8 mouse cellular contexts compared by ENCODE assay signal in genomic region chr4:62274841-62275536, GRCm38 (mm10). TPM values are rescaled to one million over a fixed set of nuclear protein-coding genes. Genes with fewer than 3 reads are reported as not detected.
DNase-seq lines count a peak whose midpoint lies in the region; ATAC-seq lines count a peak whose summit lies in the region.
"Had no signal": no experiment of that assay in that cellular context is flagged by ENCODE, and none has a peak within 500 bp of the region (broad histone marks: within the 10 kb centered on the region; RNA-seq: fewer than 3 reads in every experiment).

No protein-coding gene starts in this region.

- WGBS in limb, embryonic 15.5 days = 58% methylated on average over 12 of the region's 12 CpGs
- 63% methylated on average over 12 of the region's 12 CpGs for WGBS in limb, embryonic 10.5 days
- 16% methylated on average over 12 of the region's 12 CpGs for WGBS in embryonic facial prominence, embryonic 12.5 days
- WGBS in stomach, embryonic 14.5 days = 45% methylated on average over 12 of the region's 12 CpGs

- H3K9me3 ChIP-seq in limb, embryonic 15.5 days = no peaks in the 10 kb centered on the region
- H3K9me3 ChIP-seq in limb, embryonic 10.5 days (replicated peaks) = no peaks in the 10 kb centered on the region
- H3K9me3 ChIP-seq in embryonic facial prominence, embryonic 12.5 days = no peaks in the 10 kb centered on the region
- H3K9me3 ChIP-seq in stomach, embryonic 14.5 days (ENCODE audit: control insufficient read depth, low read depth, low read length) = no peaks in the 10 kb centered on the region

- H3K27ac ChIP-seq in limb, embryonic 15.5 days = 0 out of 2 replicates have a peak overlapping the region, but pooled peaks have one; percentile 27
- no peak overlapping the region for H3K27ac ChIP-seq in limb, embryonic 10.5 days
- no peak overlapping the region for H3K27ac ChIP-seq in embryonic facial prominence, embryonic 12.5 days
- H3K27ac ChIP-seq in stomach, embryonic 14.5 days (ENCODE audit: low read length) = no peak overlapping the region

- 0 out of 2 replicates have a peak, but pooled peaks cover 4% of the 10 kb centered on the region for H3K4me1 ChIP-seq in limb, embryonic 15.5 days
- no peaks in the 10 kb centered on the region for H3K4me1 ChIP-seq in limb, embryonic 10.5 days
- no peaks in the 10 kb centered on the region for H3K4me1 ChIP-seq in embryonic facial prominence, embryonic 12.5 days
- no peaks in the 10 kb centered on the region for H3K4me1 ChIP-seq in stomach, embryonic 14.5 days (ENCODE audit: control insufficient read depth, insufficient read depth, low read length)

- DNase-seq in limb, embryonic 10.5 days (ENCODE audit: low spot score) = no peak
- peak; percentile 66 for DNase-seq in layer of hippocampus, adult 9-11 months
- no peak for DNase-seq in left cerebral cortex, adult 11 months (ENCODE audit: low spot score)
- DNase-seq in cerebellum, postnatal 36 days = no peak
- DNase-seq: lung, embryonic 14.5 days had no signal

- ATAC-seq in limb, embryonic 15.5 days (ENCODE audit: insufficient number of reproducible peaks, low FRiP score, low TSS enrichment, low read depth) = no peak
- ATAC-seq in embryonic facial prominence, embryonic 12.5 days (ENCODE audit: insufficient number of reproducible peaks, insufficient read depth, low FRiP score, low TSS enrichment) = 0 out of 2 replicates have a peak, but pooled peaks have one; percentile 15
- ATAC-seq in stomach, embryonic 14.5 days (ENCODE audit: insufficient number of reproducible peaks, insufficient read depth, low FRiP score, low read depth) = 0 out of 2 replicates have a peak, but pooled peaks have one; percentile 23

- no peaks in the 10 kb centered on the region for H3K36me3 ChIP-seq in limb, embryonic 15.5 days
- no peaks in the 10 kb centered on the region for H3K36me3 ChIP-seq in limb, embryonic 10.5 days
- no peaks in the 10 kb centered on the region for H3K36me3 ChIP-seq in embryonic facial prominence, embryonic 12.5 days
- no peaks in the 10 kb centered on the region for H3K36me3 ChIP-seq in stomach, embryonic 14.5 days (ENCODE audit: control insufficient read depth, insufficient read depth, low read length)

- no peak overlapping the region for H3K4me2 ChIP-seq in limb, embryonic 15.5 days
- H3K4me2 ChIP-seq in embryonic facial prominence, embryonic 12.5 days (replicated peaks) = no peak overlapping the region
- no peak overlapping the region for H3K4me2 ChIP-seq in stomach, embryonic 14.5 days (replicated peaks; ENCODE audit: low read depth, low read length)
- H3K4me2 ChIP-seq: lung, embryonic 14.5 days had no signal

- H3K27me3 ChIP-seq in limb, embryonic 15.5 days = no peaks in the 10 kb centered on the region
- H3K27me3 ChIP-seq in limb, embryonic 10.5 days (ENCODE audit: low read depth, poor library complexity, severe bottlenecking) = no peaks in the 10 kb centered on the region
- H3K27me3 ChIP-seq in embryonic facial prominence, embryonic 12.5 days = no peaks in the 10 kb centered on the region
- no peaks in the 10 kb centered on the region for H3K27me3 ChIP-seq in stomach, embryonic 14.5 days (ENCODE audit: control insufficient read depth, insufficient read depth, low read length)

- H3K9ac ChIP-seq in limb, embryonic 15.5 days = no peak overlapping the region
- H3K9ac ChIP-seq in embryonic facial prominence, embryonic 12.5 days = no peak overlapping the region
- no peak overlapping the region for H3K9ac ChIP-seq in stomach, embryonic 14.5 days (replicated peaks; ENCODE audit: low read depth, low read length)
- H3K9ac ChIP-seq: lung, embryonic 14.5 days had no signal

- no peak overlapping the region for H3K4me3 ChIP-seq in limb, embryonic 15.5 days
- H3K4me3 ChIP-seq in limb, embryonic 10.5 days = no peak overlapping the region
- H3K4me3 ChIP-seq in embryonic facial prominence, embryonic 12.5 days = no peak overlapping the region
- H3K4me3 ChIP-seq in stomach, embryonic 14.5 days (ENCODE audit: low read depth, low read length) = no peak overlapping the region

RNA-seq across cellular contexts. Expression of gene Slc31a2, which starts 12.6 kb away (rescaled TPM):
- polyA plus RNA-seq in limb, embryonic 15.5 days (2015; fragmentation: Nextera tagmentation; extraction: Ambion mirVana) = 49.7 and 51.4 TPM in 2 replicates
- 10.8 and 11.0 TPM in 2 replicates for polyA plus RNA-seq in limb, embryonic 10.5 days (2016; fragmentation: Nextera tagmentation; extraction: Ambion mirVana)
- polyA plus RNA-seq in embryonic facial prominence, embryonic 12.5 days (2016; fragmentation: Nextera tagmentation; extraction: Ambion mirVana) = 14.5 and 15.4 TPM in 2 replicates
- polyA plus RNA-seq in stomach, embryonic 14.5 days (2014; fragmentation: Nextera tagmentation; extraction: Ambion mirVana) = 18.1 and 20.8 TPM in 2 replicates

RNA-seq across cellular contexts. Expression of gene Zfp37, which starts 44.1 kb away (rescaled TPM):
- 9.4 and 10.5 TPM in 2 replicates for polyA plus RNA-seq in limb, embryonic 15.5 days (2015; fragmentation: Nextera tagmentation; extraction: Ambion mirVana)
- 14.9 and 19.4 TPM in 2 replicates for polyA plus RNA-seq in limb, embryonic 10.5 days (2016; fragmentation: Nextera tagmentation; extraction: Ambion mirVana)
- polyA plus RNA-seq in embryonic facial prominence, embryonic 12.5 days (2016; fragmentation: Nextera tagmentation; extraction: Ambion mirVana) = 15.2 and 18.1 TPM in 2 replicates
- polyA plus RNA-seq in stomach, embryonic 14.5 days (2014; fragmentation: Nextera tagmentation; extraction: Ambion mirVana) = 13.4 and 14.6 TPM in 2 replicates
